Mouse (Mus musculus): ENCODE measurements around the gene Sct. TPM values are rescaled to one million over a fixed set of nuclear protein-coding genes. Genes with fewer than 3 reads are reported as not detected.

Gene Sct
- polyA plus RNA-seq, 1 experiment from 2014 or later = 8.2 TPM

- no peak overlapping the region for H3K4me3 ChIP-seq
- H3K36me3 ChIP-seq = peaks cover 95% of the 10 kb centered on the region
- H3K4me1 ChIP-seq (replicated peaks) = no peaks in the 10 kb centered on the region
- H3K27me3 ChIP-seq (ENCODE audit: insufficient read depth, poor library complexity, severe bottlenecking) = no peaks in the 10 kb centered on the region
- 85% methylated on average over 1 of the region's 1 CpGs for WGBS
- DNase-seq (ENCODE audit: low spot score) = no peak
- H3K27ac ChIP-seq = no peak overlapping the region
- H3K9me3 ChIP-seq = no peaks in the 10 kb centered on the region
These were observed 23.9 kb upstream of the Sct start for GRCm38 (mm10) chr7:141302702-141303268.

DNA sequence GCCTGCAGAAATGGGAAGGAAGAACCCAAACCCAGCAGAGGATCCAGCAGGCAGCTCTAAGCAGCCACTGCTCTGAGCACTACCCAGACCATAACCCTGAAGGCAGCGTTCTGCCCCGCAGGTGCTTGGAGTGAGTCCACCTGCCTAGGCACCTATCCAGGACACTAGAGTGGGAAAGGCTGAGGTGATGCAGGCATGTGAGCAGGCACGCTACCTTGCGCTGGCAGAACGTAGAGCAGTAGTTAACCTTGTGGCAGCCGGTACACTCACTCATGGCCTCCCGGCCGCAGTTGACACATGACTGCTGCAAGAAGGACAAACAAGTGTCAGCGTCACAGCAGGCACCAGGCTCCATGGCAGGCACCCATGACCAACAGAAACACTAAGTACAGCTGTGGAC, 22.5 kb upstream of the Sct start:
- Histone ChIP-seq H3K27me3 (ENCODE audit: insufficient read depth, poor library complexity, severe bottlenecking) (peaks cover 9% of the 10 kb centered on the region), H3K4me1 (replicated peaks) (no peaks in the 10 kb centered on the region), H3K4me3 (no peak overlapping the region), H3K9me3 (no peaks in the 10 kb centered on the region), H3K36me3 (peaks cover 95% of the 10 kb centered on the region), H3K27ac (no peak overlapping the region)
- DNase-seq (ENCODE audit: low spot score) = no peak
- WGBS = 95% methylated on average over 9 of the region's 9 CpGs

DNA sequence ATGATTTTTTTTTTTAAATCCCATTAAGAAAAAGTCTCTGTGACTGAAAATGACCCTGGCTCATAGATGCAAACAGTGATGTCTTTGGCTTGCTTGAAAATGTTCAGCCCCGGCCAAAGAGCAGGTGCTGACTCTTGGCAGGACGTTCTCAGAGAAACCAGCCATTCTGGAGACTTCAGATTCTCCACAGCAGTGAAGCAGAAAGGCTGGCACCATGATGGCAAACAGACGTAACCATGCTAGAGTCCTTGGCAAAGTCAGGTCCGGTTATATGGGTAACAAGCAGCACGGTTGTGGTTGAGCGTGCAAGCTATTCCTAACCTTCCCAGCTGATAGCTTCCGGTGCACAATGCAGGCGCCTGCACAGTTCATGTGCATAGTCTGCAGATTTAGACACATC, 20.2 kb upstream of the Sct start:
- 94% methylated on average over 8 of the region's 8 CpGs for WGBS
- no peak overlapping the region for H3K27ac ChIP-seq
- H3K9me3 ChIP-seq = no peaks in the 10 kb centered on the region
- H3K4me3 ChIP-seq = no peak overlapping the region
- H3K4me1 ChIP-seq (replicated peaks) = peaks cover 11% of the 10 kb centered on the region
- H3K27me3 ChIP-seq (ENCODE audit: insufficient read depth, poor library complexity, severe bottlenecking) = peaks cover 31% of the 10 kb centered on the region
- no peak for DNase-seq (ENCODE audit: low spot score)
- H3K36me3 ChIP-seq = peaks cover 74% of the 10 kb centered on the region

DNA sequence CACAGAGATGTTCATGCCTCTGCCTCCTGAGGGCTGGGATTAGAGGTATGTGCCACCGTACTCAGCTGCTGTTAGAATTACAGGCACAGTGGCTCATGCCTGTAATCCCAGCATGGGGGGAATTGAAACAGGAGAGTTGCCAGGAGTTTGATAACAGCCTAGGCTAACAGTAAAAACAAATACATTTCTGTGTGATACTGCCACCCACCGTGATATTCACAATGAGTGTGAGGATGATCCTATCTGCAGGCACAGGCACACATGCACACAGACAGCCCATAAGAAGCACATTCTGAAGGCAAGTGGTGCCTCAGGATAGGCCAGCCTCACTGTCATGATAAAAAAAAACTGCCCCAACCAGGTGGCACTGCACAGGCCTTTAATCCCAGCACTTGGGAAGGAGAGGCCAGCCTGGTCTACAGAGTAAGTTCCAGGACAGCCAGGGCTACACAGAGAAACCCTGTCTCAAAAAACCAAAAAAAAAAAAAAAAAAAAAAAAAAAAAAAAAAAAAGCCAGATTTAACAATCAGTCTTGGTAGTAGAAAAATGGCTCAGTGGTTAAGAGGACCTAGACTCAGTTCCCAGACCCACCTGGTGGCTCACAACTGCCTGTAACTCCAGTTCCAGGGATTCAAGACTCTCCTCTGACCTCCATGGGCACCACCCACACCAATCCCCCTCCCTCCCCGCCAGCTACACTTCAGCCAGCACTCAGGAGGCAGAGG, 19.2 kb upstream of the Sct start:
- DNase-seq (ENCODE audit: low spot score) = no peak
- Histone ChIP-seq H3K27me3 (ENCODE audit: insufficient read depth, poor library complexity, severe bottlenecking) (peaks cover 42% of the 10 kb centered on the region), H3K4me3 (no peak overlapping the region), H3K9me3 (no peaks in the 10 kb centered on the region), H3K27ac (no peak overlapping the region), H3K36me3 (peaks cover 63% of the 10 kb centered on the region), H3K4me1 (replicated peaks) (peaks cover 22% of the 10 kb centered on the region)
- WGBS = 94% methylated on average over 3 of the region's 3 CpGs

- peak overlapping the region; percentile 47 for H3K4me3 ChIP-seq
- peaks cover 27% of the 10 kb centered on the region for H3K36me3 ChIP-seq
- H3K27ac ChIP-seq = peak overlapping the region; percentile 66; the same call in 1 of the 2 replicates
- H3K9me3 ChIP-seq = no peaks in the 10 kb centered on the region
- peaks cover 40% of the 10 kb centered on the region for H3K4me1 ChIP-seq (replicated peaks)
- 8% methylated on average over 22 of the region's 22 CpGs for whole genome bisulfite sequencing
- H3K27me3 ChIP-seq (ENCODE audit: insufficient read depth, poor library complexity, severe bottlenecking) = peaks cover 78% of the 10 kb centered on the region
- peak; percentile 29 for DNase-seq (ENCODE audit: low spot score)
These were observed 15.5 kb upstream of the Sct start for GRCm38 (mm10) chr7:141294479-141294878.

DNA sequence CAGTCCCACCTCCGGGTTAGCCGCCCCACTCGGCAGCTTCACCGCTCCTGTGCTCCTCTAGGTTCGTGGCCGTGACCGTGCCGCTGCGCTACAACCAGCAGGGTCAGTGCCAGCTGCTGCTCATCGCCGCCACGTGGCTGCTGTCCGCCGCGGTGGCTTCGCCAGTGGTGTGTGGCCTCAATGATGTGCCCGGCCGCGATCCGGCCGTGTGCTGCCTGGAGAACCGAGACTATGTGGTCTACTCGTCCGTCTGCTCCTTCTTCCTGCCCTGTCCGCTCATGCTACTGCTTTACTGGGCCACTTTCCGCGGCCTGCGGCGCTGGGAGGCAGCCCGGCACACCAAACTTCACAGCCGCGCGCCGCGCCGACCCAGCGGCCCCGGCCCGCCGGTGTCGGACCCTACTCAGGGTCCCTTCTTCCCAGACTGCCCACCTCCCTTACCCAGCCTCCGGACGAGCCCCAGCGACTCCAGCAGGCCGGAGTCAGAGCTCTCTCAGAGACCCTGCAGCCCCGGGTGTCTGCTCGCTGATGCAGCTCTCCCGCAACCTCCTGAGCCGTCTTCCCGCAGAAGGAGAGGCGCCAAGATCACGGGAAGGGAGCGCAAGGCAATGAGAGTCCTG, 15.0 kb upstream of the Sct start:
- peak overlapping the region; percentile 66 for H3K27ac ChIP-seq
- peak overlapping the region; percentile 47 for H3K4me3 ChIP-seq
- H3K9me3 ChIP-seq = no peaks in the 10 kb centered on the region
- H3K4me1 ChIP-seq (replicated peaks) = peaks cover 40% of the 10 kb centered on the region
- DNase-seq (ENCODE audit: low spot score) = peak; percentile 69
- peaks cover 21% of the 10 kb centered on the region for H3K36me3 ChIP-seq
- under 1% methylated on average over 53 of the region's 53 CpGs for WGBS
- peaks cover 80% of the 10 kb centered on the region for H3K27me3 ChIP-seq (ENCODE audit: insufficient read depth, poor library complexity, severe bottlenecking)

DNA sequence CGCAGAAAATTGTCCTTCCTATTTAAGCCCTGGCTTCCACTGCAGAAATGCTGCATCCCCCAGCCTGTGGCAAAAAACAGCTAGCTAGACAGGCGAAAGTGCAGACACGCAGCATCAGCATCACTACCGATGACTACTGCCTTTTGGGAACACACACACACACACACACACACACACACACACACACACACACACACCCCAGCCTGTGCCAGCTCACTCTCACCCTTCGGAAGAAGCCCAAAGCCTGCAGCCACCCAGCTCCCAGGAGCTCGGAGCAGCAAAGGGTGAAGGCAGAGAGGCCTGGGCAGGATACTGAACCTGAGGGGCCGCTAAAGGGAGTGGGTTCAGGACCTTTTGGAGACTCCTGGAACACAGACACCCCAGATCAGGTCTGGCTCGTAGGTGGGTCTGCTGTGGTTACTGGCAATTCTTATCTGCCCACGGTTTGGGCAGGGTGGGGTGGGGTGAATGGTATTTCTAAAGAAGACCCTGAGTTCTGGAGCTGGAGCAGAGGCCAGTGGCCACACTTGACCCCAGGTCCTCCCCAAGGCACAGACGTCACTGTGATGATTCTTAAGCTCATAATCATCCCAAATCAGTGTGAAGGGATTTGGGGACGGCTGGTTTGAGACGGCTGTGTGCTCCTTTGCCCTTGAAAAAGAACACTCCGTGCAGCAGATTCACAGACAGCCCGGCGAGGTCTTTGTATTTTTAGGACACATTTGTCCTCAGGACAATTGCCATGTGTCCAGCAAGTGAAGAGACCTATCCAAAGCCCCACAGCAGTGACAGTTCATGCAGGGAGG, 13.9 kb upstream of the Sct start:
- Histone ChIP-seq H3K36me3 (peaks cover 15% of the 10 kb centered on the region), H3K27ac (peak overlapping the region; percentile 83; the same call in 1 of the 2 replicates), H3K9me3 (no peaks in the 10 kb centered on the region), H3K4me1 (replicated peaks) (peaks cover 40% of the 10 kb centered on the region), H3K27me3 (ENCODE audit: insufficient read depth, poor library complexity, severe bottlenecking) (peaks cover 91% of the 10 kb centered on the region), H3K4me3 (peak overlapping the region; percentile 58)
- 27% methylated on average over 15 of the region's 15 CpGs for WGBS
- peak; percentile 43 for DNase-seq (ENCODE audit: low spot score)

- DNase-seq (ENCODE audit: low spot score) = peak; percentile 53
- peaks cover 8% of the 10 kb centered on the region for H3K36me3 ChIP-seq
- H3K4me1 ChIP-seq (replicated peaks) = peaks cover 40% of the 10 kb centered on the region
- 2% methylated on average over 46 of the region's 46 CpGs for WGBS
- H3K27me3 ChIP-seq (ENCODE audit: insufficient read depth, poor library complexity, severe bottlenecking) = peaks cover 88% of the 10 kb centered on the region
- no peaks in the 10 kb centered on the region for H3K9me3 ChIP-seq
- peak within 1 kb of the TSS; percentile 58 for H3K4me3 ChIP-seq
- peak within 1 kb of the TSS; percentile 83 for H3K27ac ChIP-seq
These were observed 13.1 kb upstream of the Sct start, which contains the start of gene Drd4 for GRCm38 (mm10) chr7:141291921-141292582. TSS of gene Drd4 (plus strand) at chr7:141292006.

- Histone ChIP-seq H3K27ac (no peak overlapping the region), H3K27me3 (ENCODE audit: insufficient read depth, poor library complexity, severe bottlenecking) (peaks cover 48% of the 10 kb centered on the region), H3K4me1 (replicated peaks) (peaks cover 17% of the 10 kb centered on the region), H3K4me3 (no peak overlapping the region), H3K9me3 (no peaks in the 10 kb centered on the region), H3K36me3 (no peaks in the 10 kb centered on the region)
- 90% methylated on average over 3 of the region's 3 CpGs for WGBS
- no peak for DNase-seq (ENCODE audit: low spot score)
These were observed 9.1 kb upstream of the Sct start for GRCm38 (mm10) chr7:141288042-141288441.

DNA sequence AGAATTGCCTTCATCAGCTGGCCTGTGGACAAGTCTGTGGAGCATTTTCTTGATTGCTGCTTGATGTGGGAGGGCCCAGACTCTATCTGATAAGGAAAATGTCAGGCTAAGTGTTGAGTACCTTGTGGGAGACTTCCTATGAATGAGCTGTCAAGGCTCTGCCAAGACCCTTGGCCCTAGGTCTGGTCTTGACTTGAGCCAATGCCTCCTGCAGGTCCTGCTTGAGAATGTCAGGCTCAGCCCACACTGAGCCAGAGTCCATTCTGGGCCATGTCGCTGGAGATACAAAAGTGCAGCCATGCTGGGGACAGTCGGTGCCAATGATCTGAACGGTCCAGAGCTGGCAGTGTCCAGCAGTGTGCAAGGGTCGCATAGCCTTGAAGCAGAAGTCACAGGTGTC, 3.8 kb upstream of the Sct start:
- Histone ChIP-seq H3K9me3 (no peaks in the 10 kb centered on the region), H3K36me3 (no peaks in the 10 kb centered on the region), H3K27me3 (ENCODE audit: insufficient read depth, poor library complexity, severe bottlenecking) (peaks cover 37% of the 10 kb centered on the region), H3K4me1 (replicated peaks) (peaks cover 30% of the 10 kb centered on the region), H3K27ac (no peak overlapping the region), H3K4me3 (no peak overlapping the region)
- 89% methylated on average over 4 of the region's 4 CpGs for WGBS
- DNase-seq (ENCODE audit: low spot score) = no peak

DNA sequence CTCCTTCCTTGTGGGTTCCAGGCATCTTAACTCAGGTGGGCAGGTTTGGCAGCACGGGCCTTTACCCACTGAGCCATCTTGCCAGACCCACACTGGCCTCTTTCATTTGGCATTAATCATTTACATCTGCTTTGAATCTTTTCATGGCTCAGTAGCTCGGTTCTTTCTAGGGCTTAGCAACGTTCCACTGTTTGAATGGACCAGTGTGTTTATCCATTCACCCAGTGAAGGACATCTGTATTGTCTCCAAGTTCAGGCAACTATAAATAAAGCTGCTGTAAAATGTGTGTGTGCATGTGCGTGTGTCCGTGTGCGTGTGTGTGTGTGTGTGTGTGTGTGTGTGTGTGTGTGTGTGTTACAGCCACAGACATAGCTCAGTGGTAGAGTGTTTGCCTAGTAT, 2.5 kb upstream of the Sct start:
- 70% methylated on average over 6 of the region's 6 CpGs for WGBS
- H3K4me3 ChIP-seq = no peak overlapping the region
- no peak for DNase-seq (ENCODE audit: low spot score)
- no peaks in the 10 kb centered on the region for H3K36me3 ChIP-seq
- H3K9me3 ChIP-seq = no peaks in the 10 kb centered on the region
- peaks cover 41% of the 10 kb centered on the region for H3K4me1 ChIP-seq (replicated peaks)
- H3K27me3 ChIP-seq (ENCODE audit: insufficient read depth, poor library complexity, severe bottlenecking) = peaks cover 47% of the 10 kb centered on the region
- no peak overlapping the region for H3K27ac ChIP-seq
